Comparison of ENCODE assay signal across 25 mouse cellular contexts in genomic region chr8:83176785-83177184, GRCm38 (mm10). TPM values are rescaled to one million over a fixed set of nuclear protein-coding genes. Genes with fewer than 3 reads are reported as not detected.
DNase-seq lines count a peak whose midpoint lies in the region; ATAC-seq lines count a peak whose summit lies in the region.
"Had no signal": no experiment of that assay in that cellular context is flagged by ENCODE, and none has a peak within 500 bp of the region (broad histone marks: within the 10 kb centered on the region; RNA-seq: fewer than 3 reads in every experiment).

No protein-coding gene starts in this region.

- peaks cover 46% of the 10 kb centered on the region for H3K4me1 ChIP-seq in midbrain, embryonic 12.5 days
- H3K4me1 ChIP-seq in midbrain, embryonic 16.5 days (ENCODE audit: control insufficient read depth, insufficient read depth, low read length), result peaks cover 10% of the 10 kb centered on the region; the same call in 1 of the 2 replicates
- H3K4me1 ChIP-seq in forebrain, embryonic 13.5 days, result peaks cover 30% of the 10 kb centered on the region
- H3K4me1 ChIP-seq in midbrain, embryonic 13.5 days (replicated peaks), result peaks cover 54% of the 10 kb centered on the region

- H3K4me2 ChIP-seq in midbrain, embryonic 12.5 days (replicated peaks), result peak overlapping the region; percentile 29
- no peak overlapping the region for H3K4me2 ChIP-seq in midbrain, embryonic 16.5 days (ENCODE audit: low read length)
- no peak overlapping the region for H3K4me2 ChIP-seq in forebrain, embryonic 13.5 days
- no peak overlapping the region for H3K4me2 ChIP-seq in midbrain, embryonic 13.5 days (replicated peaks)
- H3K4me2 ChIP-seq: intestine, embryonic 15.5 days; kidney, embryonic 15.5 days; limb, embryonic 13.5 days; liver, embryonic 13.5 days; lung, embryonic 14.5 days had no signal

- 34% methylated on average over 2 of the region's 2 CpGs for WGBS in midbrain, embryonic 12.5 days
- WGBS in midbrain, embryonic 16.5 days, result 23% methylated on average over 2 of the region's 2 CpGs
- WGBS in forebrain, embryonic 13.5 days, result 42% methylated on average over 2 of the region's 2 CpGs
- WGBS in midbrain, embryonic 13.5 days, result 43% methylated on average over 2 of the region's 2 CpGs

- ATAC-seq in midbrain, embryonic 12.5 days (ENCODE audit: low FRiP score, low read depth), result peak; percentile 73
- no peak for ATAC-seq in midbrain, embryonic 16.5 days
- ATAC-seq in forebrain, embryonic 13.5 days, result peak; percentile 50; the same call in 1 of the 2 replicates
- peak; percentile 41 for ATAC-seq in midbrain, embryonic 13.5 days
- ATAC-seq: Patski had no signal

- no peaks in the 10 kb centered on the region for H3K36me3 ChIP-seq in midbrain, embryonic 12.5 days
- H3K36me3 ChIP-seq in midbrain, embryonic 16.5 days (ENCODE audit: control insufficient read depth, insufficient read depth, low read length), result no peaks in the 10 kb centered on the region
- no peaks in the 10 kb centered on the region for H3K36me3 ChIP-seq in forebrain, embryonic 13.5 days (ENCODE audit: poor library complexity, severe bottlenecking)
- H3K36me3 ChIP-seq in midbrain, embryonic 13.5 days, result no peaks in the 10 kb centered on the region
- H3K36me3 ChIP-seq: embryonic facial prominence, embryonic 12.5 days; intestine, embryonic 15.5 days; kidney, embryonic 15.5 days; limb, embryonic 13.5 days; liver, embryonic 13.5 days; stomach, embryonic 15.5 days had no signal

- H3K9ac ChIP-seq in midbrain, embryonic 12.5 days (replicated peaks), result no peak overlapping the region
- H3K9ac ChIP-seq in midbrain, embryonic 16.5 days (ENCODE audit: low read depth, low read length), result no peak overlapping the region
- no peak overlapping the region for H3K9ac ChIP-seq in forebrain, embryonic 13.5 days
- no peak overlapping the region for H3K9ac ChIP-seq in midbrain, embryonic 13.5 days (replicated peaks)
- H3K9ac ChIP-seq: embryonic facial prominence, embryonic 12.5 days; intestine, embryonic 15.5 days; kidney, embryonic 15.5 days; limb, embryonic 13.5 days; liver, embryonic 13.5 days; lung, embryonic 14.5 days; stomach, embryonic 15.5 days had no signal

- no peaks in the 10 kb centered on the region for H3K9me3 ChIP-seq in midbrain, embryonic 12.5 days
- no peaks in the 10 kb centered on the region for H3K9me3 ChIP-seq in midbrain, embryonic 16.5 days (replicated peaks; ENCODE audit: control insufficient read depth, low read length, poor library complexity, severe bottlenecking)
- no peaks in the 10 kb centered on the region for H3K9me3 ChIP-seq in forebrain, embryonic 13.5 days (replicated peaks)
- H3K9me3 ChIP-seq in midbrain, embryonic 13.5 days, result no peaks in the 10 kb centered on the region
- H3K9me3 ChIP-seq: embryonic facial prominence, embryonic 12.5 days; intestine, embryonic 15.5 days; kidney, embryonic 15.5 days; limb, embryonic 13.5 days; liver, embryonic 13.5 days; stomach, embryonic 15.5 days had no signal

- peak overlapping the region; percentile 82 for H3K27ac ChIP-seq in midbrain, embryonic 12.5 days (replicated peaks)
- no peak overlapping the region for H3K27ac ChIP-seq in midbrain, embryonic 16.5 days (ENCODE audit: low read length)
- H3K27ac ChIP-seq in forebrain, embryonic 13.5 days, result no peak overlapping the region
- H3K27ac ChIP-seq in midbrain, embryonic 13.5 days, result peak overlapping the region; percentile 72; the same call in 1 of the 2 replicates
- H3K27ac ChIP-seq: heart, adult 2 months; kidney, embryonic 15.5 days; limb, embryonic 13.5 days had no signal

- H3K4me3 ChIP-seq in midbrain, embryonic 12.5 days, result no peak overlapping the region
- no peak overlapping the region for H3K4me3 ChIP-seq in midbrain, embryonic 16.5 days (ENCODE audit: low read depth, low read length)
- no peak overlapping the region for H3K4me3 ChIP-seq in forebrain, embryonic 13.5 days
- H3K4me3 ChIP-seq in midbrain, embryonic 13.5 days (replicated peaks), result no peak overlapping the region
- H3K4me3 ChIP-seq: embryonic facial prominence, embryonic 12.5 days; erythroblast, embryonic 14.5 days; heart, adult 2 months; intestine, embryonic 15.5 days; kidney, embryonic 15.5 days; limb, embryonic 13.5 days; liver, embryonic 13.5 days; stomach, embryonic 15.5 days had no signal

- DNase-seq in cerebellum, adult 9-10 months, result peak; percentile 11
- no peak for DNase-seq in cerebellum, postnatal 10 days
- DNase-seq in embryo, embryonic 9.5 days (ENCODE audit: extremely low spot score), result no peak
- DNase-seq in spleen, postnatal 4 days (ENCODE audit: low spot score in 2 of 2), result no peak
- DNase-seq: adrenal gland, postnatal 10 days; cerebellum, adult 11-12 months; cerebellum, postnatal 36 days; gastrocnemius, postnatal 10 days; heart, adult 2 months; heart, postnatal 4 days; liver, embryonic 13.5 days; lung, embryonic 14.5 days; lung, postnatal 36 days; right cerebral cortex, postnatal 25 days had no signal

- no peaks in the 10 kb centered on the region for H3K27me3 ChIP-seq in midbrain, embryonic 12.5 days
- no peaks in the 10 kb centered on the region for H3K27me3 ChIP-seq in midbrain, embryonic 16.5 days (ENCODE audit: control insufficient read depth, insufficient read depth, low read depth, low read length)
- no peaks in the 10 kb centered on the region for H3K27me3 ChIP-seq in forebrain, embryonic 13.5 days
- no peaks in the 10 kb centered on the region for H3K27me3 ChIP-seq in midbrain, embryonic 13.5 days
- H3K27me3 ChIP-seq: embryonic facial prominence, embryonic 12.5 days; intestine, embryonic 15.5 days; kidney, embryonic 15.5 days; limb, embryonic 13.5 days; liver, embryonic 13.5 days; Patski; stomach, embryonic 15.5 days had no signal

RNA-seq across cellular contexts. Expression of gene Gm10645, which starts 10.8 kb away (rescaled TPM):
- 6.5 and 7.0 TPM in 2 replicates for polyA plus RNA-seq in midbrain, embryonic 12.5 days (2016; fragmentation: Nextera tagmentation; extraction: Ambion mirVana)
- polyA plus RNA-seq in midbrain, embryonic 16.5 days (2015; fragmentation: Nextera tagmentation; extraction: Ambion mirVana), result 6.1 and 6.9 TPM in 2 replicates
- polyA plus RNA-seq in forebrain, embryonic 13.5 days (2015; fragmentation: Nextera tagmentation; extraction: Ambion mirVana), result 5.1 and 5.2 TPM in 2 replicates
- polyA plus RNA-seq in midbrain, embryonic 13.5 days (2015; fragmentation: Nextera tagmentation; extraction: Ambion mirVana), result 6.9 and 7.4 TPM in 2 replicates
- polyA plus RNA-seq: erythroblast, embryonic 14.5 days had no signal

RNA-seq across cellular contexts. Expression of gene Tbc1d9, which starts 11.6 kb away (rescaled TPM):
- 12.3 and 14.3 TPM in 2 replicates for polyA plus RNA-seq in midbrain, embryonic 12.5 days (2016; fragmentation: Nextera tagmentation; extraction: Ambion mirVana)
- 17.4 and 17.8 TPM in 2 replicates for polyA plus RNA-seq in midbrain, embryonic 16.5 days (2015; fragmentation: Nextera tagmentation; extraction: Ambion mirVana)
- polyA plus RNA-seq in forebrain, embryonic 13.5 days (2015; fragmentation: Nextera tagmentation; extraction: Ambion mirVana), result 9.3 and 11.5 TPM in 2 replicates
- 12.6 and 13.5 TPM in 2 replicates for polyA plus RNA-seq in midbrain, embryonic 13.5 days (2015; fragmentation: Nextera tagmentation; extraction: Ambion mirVana)
- polyA plus RNA-seq: erythroblast, embryonic 14.5 days had no signal

Comparison
In these comparisons a context has a peak if more than half of its experiments do, and no peak if none do; other contexts are left out.
1. H3K27ac ChIP-seq: peak in midbrain, embryonic 12.5 days (single experiment) and midbrain, embryonic 13.5 days (single experiment); none in midbrain, embryonic 16.5 days (single experiment) and forebrain, embryonic 13.5 days (single experiment).